Mouse (Mus musculus) left cerebral cortex, postnatal 10 days (tissue): Measurements from ENCODE around the gene Hyal2. TPM values are rescaled to one million over a fixed set of nuclear protein-coding genes. Genes with fewer than 3 reads are reported as not detected.
A peak's percentile ranks its signal among the peaks of the same experiment; 100 is the strongest.

Experiments used
- DNase-seq, 2 experiments: peaks; one replicate each; pipeline ENCODE4 v3.0.0; 2021 to 2022; ENCODE audit warnings: low spot score in 2 of 2, mixed read lengths in 1 of 2; ENCODE audit errors: extremely low spot score in 1 of 2
- intact Hi-C: fragments of 180-260 bp; cut with DNase I; formaldehyde crosslinking; loops from one replicate; pipeline ENCODE4 v1.15.1; 2025
- total RNA-seq, 2 experiments: library from RNA; stranded (reverse); gene quantifications; 2 replicates each; pipeline ENCODE4 v1.2.3; 2021

Gene Hyal2
- total RNA-seq, 2 experiments from 2014 or later, result 13.2 to 20.1 TPM

DNA sequence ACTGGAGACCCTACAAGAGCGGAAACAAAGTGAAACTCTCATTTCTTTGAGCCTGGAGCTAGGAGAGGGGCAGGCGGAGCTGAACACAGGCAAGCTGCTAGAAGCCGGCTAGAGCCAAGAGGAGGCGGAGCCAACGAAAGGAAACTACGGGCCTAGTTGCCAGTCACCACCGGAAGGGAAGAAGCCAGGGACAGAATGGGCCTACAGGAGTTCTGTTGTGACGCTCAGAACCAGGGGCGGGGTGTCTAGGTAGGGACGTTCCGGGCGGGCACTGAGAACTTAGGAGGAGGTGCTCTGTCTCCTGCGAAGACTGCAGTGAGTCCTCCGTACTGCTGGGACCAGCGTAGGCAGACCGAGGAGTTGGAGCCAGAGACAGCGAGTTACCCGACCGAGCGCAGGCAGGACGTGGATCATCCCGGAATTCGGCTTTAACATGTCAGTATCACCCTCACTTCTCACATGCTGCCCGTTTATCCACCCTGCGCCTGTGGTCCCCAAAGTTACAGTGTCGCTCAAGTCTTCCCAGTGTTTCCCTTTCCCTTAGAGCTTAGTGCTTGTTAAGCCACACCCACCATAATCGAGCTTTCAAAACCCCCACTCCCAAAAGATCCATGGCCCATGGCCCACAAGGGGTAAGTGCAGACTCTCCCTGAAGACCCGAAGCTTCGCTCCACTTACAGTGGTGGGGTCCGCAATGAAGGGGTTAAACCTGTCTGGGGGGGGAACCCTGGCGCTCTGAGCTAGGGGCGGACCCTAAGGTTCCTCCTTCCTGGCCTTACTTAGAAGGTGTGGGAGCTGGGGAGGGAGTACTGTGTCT lies 13.0 kb downstream of the Hyal2 start, which contains the start of gene Hyal3:
Gene Hyal3, plus strand, starts transcription at position 318 of the 817 bp plus-strand sequence.
- DNase-seq, result peak; percentile 87 to 94
- intact Hi-C loops, result no loop called here

DNA sequence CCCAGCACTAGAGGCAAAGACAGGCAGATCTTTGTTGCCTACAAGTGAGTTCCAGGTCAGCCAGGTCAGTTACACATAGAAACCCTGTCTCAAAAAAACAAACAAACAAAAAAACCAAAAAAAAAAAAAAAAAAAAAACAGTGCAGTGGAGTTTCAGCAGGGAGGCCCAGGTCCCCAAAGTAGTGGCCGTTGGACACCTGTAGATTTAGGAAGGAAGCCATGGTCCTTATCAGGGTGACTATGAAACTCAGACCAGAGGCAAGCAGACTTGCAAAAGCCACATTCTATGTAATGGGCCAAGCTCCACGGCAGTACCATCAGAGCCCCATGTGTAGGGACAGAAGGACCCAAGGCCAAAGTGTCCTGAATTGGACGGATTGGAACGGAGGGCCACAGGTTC lies 13.8 kb downstream of the Hyal2 start:
- DNase-seq, result no peak
- intact Hi-C loops, result no loop called here

GRCm38 (mm10) chr9:107582509-107583062 lies 14.8 kb downstream of the Hyal2 start:
- intact Hi-C loops, result no loop called here
- DNase-seq, result no peak

DNA sequence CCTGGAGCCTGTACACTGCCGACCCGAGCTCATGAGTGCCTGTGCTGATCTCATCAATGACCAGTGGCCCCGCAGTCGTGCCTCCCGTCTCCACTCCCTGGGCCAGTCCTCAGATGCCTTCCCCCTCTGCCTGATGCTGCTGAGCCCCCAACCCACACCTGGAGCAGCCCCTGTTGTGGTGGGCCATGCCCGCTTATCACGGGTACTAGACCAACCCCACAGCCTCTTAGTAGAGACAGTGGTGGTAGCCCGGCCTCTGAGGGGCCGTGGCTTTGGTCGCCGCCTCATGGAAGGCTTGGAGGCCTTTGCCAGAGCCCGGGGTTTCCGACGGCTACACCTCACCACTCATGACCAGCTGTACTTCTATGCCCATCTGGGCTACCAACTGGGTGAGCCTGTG lies 15.4 kb downstream of the Hyal2 start:
- no peak for DNase-seq
- intact Hi-C loops, result no loop called here

DNA sequence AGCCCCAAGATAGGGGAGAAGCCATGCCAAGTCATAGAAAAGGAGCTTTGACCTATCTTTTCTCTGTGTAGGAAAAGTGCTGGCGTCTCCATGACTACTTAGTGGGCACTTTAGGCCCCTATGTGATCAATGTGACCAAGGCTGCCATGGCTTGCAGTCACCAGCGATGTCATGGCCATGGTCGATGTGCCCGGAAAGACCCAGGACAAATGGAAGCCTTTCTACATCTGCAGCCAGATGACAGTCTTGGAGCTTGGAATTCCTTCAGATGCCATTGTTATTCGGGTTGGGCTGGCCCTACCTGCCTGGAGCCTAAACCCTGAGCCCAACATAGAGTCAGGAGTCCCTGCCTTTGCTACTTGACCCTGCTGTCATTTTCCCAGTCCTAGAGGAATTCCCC lies 18.8 kb downstream of the Hyal2 start:
- intact Hi-C loops, result no loop called here
- no peak for DNase-seq

GRCm38 (mm10) chr9:107586974-107587832 lies 19.5 kb downstream of the Hyal2 start, which contains the start of gene Ifrd2:
Gene Ifrd2, plus strand, starts transcription at chr9:107587642.
- intact Hi-C loops, result no loop called here

GRCm38 (mm10) chr9:107587833-107588639 lies 20.3 kb downstream of the Hyal2 start:
- DNase-seq, result peak in 1 of 2 experiments; percentile 68
- intact Hi-C loops, result no loop called here

More at GRCm38 (mm10) chr9:107586974-107587832, 19.5 kb downstream of the Hyal2 start, which contains the start of gene Ifrd2:
- peak; percentile 98 for DNase-seq

DNA sequence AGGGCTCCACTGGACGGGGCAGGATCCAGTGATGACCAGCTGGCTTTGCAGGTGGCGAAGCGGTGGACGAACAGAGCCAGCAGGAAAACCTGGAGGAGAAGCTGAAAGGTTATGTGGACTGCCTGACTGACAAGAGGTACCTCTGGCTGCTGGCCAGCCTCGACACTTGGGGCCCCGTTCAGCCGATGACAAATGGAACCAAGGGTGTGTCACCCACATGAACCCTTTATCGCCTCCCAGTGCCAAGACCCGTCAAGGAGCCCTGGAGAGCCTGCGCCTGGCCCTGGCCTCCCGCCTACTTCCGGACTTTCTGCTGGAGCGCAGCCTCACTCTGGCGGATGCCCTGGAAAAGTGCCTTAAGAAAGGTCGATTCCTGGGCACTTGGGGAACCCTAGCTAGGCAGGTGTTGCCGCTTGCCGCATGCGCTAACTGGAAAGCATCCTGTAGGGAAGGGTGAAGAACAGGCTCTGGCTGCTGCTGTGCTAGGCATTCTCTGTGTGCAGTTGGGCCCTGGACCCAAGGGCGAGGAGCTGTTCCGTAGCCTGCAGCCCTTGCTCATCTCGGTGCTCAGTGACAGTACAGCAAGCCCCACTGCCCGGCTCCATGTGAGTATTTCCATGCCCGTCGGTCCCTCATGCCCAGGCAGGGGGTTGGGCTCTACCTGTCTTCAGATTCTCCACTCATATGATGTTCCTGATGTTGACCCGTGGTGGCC lies 22.5 kb downstream of the Hyal2 start:
- no peak for DNase-seq
- intact Hi-C loops, result no loop called here

- intact Hi-C loops, result no loop called here
- no peak for DNase-seq
Measured at GRCm38 (mm10) chr9:107590773-107591060, 23.0 kb downstream of the Hyal2 start.

- no peak for DNase-seq
- intact Hi-C loops, result no loop called here
Measured at GRCm38 (mm10) chr9:107593101-107593976, 25.6 kb downstream of the Hyal2 start.

GRCm38 (mm10) chr9:107594281-107595062 lies 26.7 kb downstream of the Hyal2 start:
- DNase-seq, result no peak
- intact Hi-C loops, result no loop called here

DNA sequence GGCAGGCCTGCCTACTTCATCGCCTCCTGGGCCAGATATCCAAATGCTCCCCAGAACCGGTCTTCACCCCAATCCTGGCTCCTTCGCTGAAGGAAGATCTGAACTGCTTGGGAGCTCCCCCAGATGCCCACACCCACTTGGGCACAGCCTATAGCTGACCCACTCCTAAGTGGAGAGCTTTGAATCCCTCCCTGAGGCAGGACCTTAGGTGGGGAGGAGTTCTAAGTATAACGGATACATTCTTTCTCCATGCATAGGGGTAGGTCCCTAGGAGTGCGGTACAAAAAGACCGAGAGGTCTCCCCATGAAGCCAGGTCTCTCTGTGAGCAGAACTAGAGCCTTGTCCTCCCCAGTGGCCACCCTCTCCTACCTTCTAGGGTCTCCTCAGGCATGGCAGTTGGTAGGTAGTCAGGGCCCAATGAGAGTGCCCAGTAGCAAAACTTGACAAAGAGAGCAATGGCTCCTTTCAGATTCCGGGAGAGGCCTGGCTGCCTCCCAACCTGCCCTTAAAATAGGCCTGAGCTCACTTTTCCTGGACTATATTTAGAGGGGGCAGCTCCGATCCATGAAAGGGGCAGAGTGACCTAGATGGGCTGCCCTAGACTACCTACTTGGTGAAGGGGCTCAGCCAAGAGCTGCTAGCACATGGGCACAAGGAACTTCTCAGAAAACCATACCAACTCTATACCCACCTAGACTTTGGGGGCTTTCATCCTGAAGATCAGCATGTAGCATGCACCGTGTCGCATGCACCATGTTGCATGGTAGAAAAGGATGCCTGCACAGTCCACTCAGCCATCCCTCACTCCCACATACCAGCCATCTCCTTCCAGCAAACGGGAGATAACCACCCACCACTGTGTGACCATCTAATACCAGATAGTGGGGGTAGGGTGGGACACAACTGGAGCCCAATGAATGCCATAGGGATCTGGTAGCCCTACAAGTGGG lies 29.1 kb downstream of the Hyal2 start:
- intact Hi-C loops, result no loop called here
- no peak for DNase-seq

DNA sequence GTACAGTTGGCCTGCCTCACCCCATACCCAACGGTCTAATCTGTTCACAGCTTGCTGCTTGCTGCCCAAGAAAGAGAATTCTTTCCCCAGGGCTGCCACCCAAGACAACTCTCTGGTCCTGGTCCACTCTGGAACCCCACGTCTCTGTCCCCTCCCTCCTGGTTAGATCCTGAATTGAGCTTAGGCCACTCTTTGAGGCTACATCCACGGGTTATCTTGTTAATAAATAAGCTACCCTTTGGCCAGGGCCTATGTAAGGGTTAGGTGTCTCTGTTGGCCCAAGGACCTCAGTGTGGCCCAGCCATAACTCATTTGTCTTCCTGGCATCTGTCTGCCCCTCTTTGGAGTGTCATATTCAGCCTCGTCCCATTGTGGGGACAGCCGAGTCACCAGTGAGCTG lies 30.6 kb downstream of the Hyal2 start:
- intact Hi-C loops, result no loop called here
- DNase-seq, result no peak

GRCm38 (mm10) chr9:107599433-107599832 lies 31.7 kb downstream of the Hyal2 start:
- intact Hi-C loops, result no loop called here

DNA sequence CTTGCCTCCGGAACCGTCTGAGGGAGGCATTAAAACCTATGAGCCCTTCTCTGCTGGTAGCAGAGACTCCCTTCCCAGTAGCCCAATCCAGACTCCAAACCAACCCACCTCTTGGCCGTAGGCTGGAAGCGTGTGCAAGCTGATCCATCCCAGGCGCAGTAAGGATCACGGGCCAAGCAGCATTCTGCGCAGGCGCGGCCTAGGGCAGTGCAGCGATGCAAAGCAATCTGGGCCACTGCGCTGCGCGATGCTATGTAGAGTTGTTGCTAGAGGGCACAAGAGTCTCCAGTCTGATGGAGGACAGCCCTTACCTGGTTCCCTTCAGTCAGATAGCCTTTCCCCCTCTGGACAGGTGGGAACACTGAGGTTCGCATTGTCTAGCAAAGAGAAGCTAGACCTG lies 32.1 kb downstream of the Hyal2 start:
- no peak for DNase-seq

More at GRCm38 (mm10) chr9:107599433-107599832, 31.7 kb downstream of the Hyal2 start:
- no peak for DNase-seq

More for the DNA sequence above, 32.1 kb downstream of the Hyal2 start:
- intact Hi-C loops, result loop anchor here (5.0 kb wide), 1 partner anchor 77 kb away; the partner anchor contains the start of gene Gnat1
